Mouse (Mus musculus) ES-E14 (cell line): Measurements from ENCODE around the gene Snrpn.

Experiments
- HCFC1 ChIP-seq: IDR thresholded peaks from 2 replicates; pipeline ENCODE4 v1.6.1; 2012; ENCODE audit warnings: low read length, inconsistent platforms, borderline replicate concordance; ENCODE audit not compliant: insufficient read depth
- ZC3H11A ChIP-seq: IDR thresholded peaks from 2 replicates; pipeline ENCODE4 v1.6.1; 2012; ENCODE audit warnings: low read depth, mild to moderate bottlenecking, inconsistent platforms, low read length, borderline replicate concordance

DNA sequence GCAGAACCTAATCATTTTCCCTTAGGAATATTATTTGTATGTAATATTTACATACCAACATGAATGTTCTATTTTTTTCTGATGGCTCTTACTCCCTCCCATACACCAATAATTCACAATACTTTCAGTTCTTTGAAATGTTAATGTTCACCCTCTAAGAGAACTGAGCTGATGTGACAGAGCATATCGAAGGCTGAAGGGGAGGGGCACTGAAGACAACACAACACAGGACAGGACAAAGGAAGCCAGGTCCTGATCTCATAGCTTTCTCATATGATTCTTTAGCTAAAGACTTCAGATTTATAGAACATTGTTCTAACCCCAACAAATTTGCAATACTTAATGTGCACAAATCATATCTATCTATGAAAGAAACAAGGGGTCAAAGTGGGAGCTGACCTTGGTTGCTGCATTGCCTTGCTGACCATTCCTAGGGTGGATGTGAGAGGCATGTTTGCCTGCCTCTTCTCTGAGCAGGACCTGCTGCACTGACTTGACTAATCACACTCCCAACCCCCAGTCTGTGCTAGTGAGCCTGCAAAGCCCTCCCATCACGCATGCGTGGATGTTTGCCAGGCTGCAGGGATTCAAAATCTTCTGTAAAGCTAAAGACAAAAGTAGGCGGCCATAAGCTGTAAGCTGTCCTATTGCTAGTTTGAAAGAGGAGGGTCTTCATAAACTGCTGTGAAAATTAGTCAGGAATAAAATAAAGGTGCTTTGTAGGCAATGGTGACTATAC is at the start of gene Snrpn:
- TF ChIP-seq HCFC1: no peak
- TF ChIP-seq ZC3H11A: no peak
